Mouse (Mus musculus) neural tube, embryonic 13.5 days (tissue): ENCODE results near the gene Cbfa2t2. TPM values are rescaled to one million over a fixed set of nuclear protein-coding genes. Genes with fewer than 3 reads are reported as not detected.
A peak's percentile ranks its signal among the peaks of the same experiment; 100 is the strongest.

ENCODE experiments used
- ATAC-seq: fragments of 200-750 bp; cut with Nextera tagmentation; 2 replicates; pipeline ENCODE4 v1.8.0; 2017; ENCODE audit warnings: low read depth, mild to moderate bottlenecking, moderate TSS enrichment, moderate library complexity
- H3K27ac ChIP-seq: fragments of 300-500 bp; sonication (generic); replicated peaks from 2 replicates; pipeline ENCODE4 v1.5.1; 2015; ENCODE audit warnings: moderate library complexity, mild to moderate bottlenecking, inconsistent platforms
- H3K27me3 ChIP-seq: fragments of 300-500 bp; sonication (generic); 2 replicates; pipeline ENCODE4 v1.6.1; 2015; ENCODE audit warnings: mild to moderate bottlenecking, inconsistent platforms
- H3K36me3 ChIP-seq: fragments of 300-500 bp; sonication (generic); 2 replicates; pipeline ENCODE4 v1.6.1; 2015; ENCODE audit warnings: mild to moderate bottlenecking, inconsistent platforms
- H3K4me1 ChIP-seq: fragments of 300-500 bp; sonication (generic); replicated peaks from 2 replicates; pipeline ENCODE4 v1.6.1; 2015; ENCODE audit warnings: inconsistent platforms
- H3K4me2 ChIP-seq: fragments of 300-500 bp; sonication (generic); 2 replicates; pipeline ENCODE4 v1.6.1; 2015; ENCODE audit warnings: inconsistent platforms, mild to moderate bottlenecking, moderate library complexity
- H3K4me3 ChIP-seq: fragments of 300-500 bp; sonication (generic); 2 replicates; pipeline ENCODE4 v1.5.1; 2015; ENCODE audit warnings: mild to moderate bottlenecking, inconsistent platforms
- H3K9ac ChIP-seq: fragments of 300-500 bp; sonication (generic); 2 replicates; pipeline ENCODE4 v1.6.1; 2015; ENCODE audit warnings: moderate library complexity, mild to moderate bottlenecking, inconsistent platforms
- H3K9me3 ChIP-seq: fragments of 300-500 bp; sonication (generic); 2 replicates; pipeline ENCODE4 v1.6.1; 2016; ENCODE audit warnings: inconsistent platforms
- WGBS: fragments of 180-500 bp; shearing (Covaris S2); methylation state at CpG from one replicate; pipeline ENCODE4 v1.1.7; 2015; 5-methylcytosine and 5-hydroxymethylcytosine counted together
- polyA plus RNA-seq: library from polyadenylated mRNA; unstranded; fragments of >200 nt; fragmentation: Nextera tagmentation; extraction: Ambion mirVana; gene quantifications from 2 replicates; pipeline ENCODE4 v1.2.1, GENCODE M21; 2015

Cbfa2t2 gene
- 49.4 and 50.8 TPM in 2 replicates for polyA plus RNA-seq

- Histone ChIP-seq H3K9me3 (no peaks in the 10 kb centered on the region), H3K36me3 (no peaks in the 10 kb centered on the region), H3K4me3 (peak within 1 kb of the TSS; percentile 94), H3K4me2 (peak within 1 kb of the TSS; percentile 70), H3K4me1 (peaks cover 35% of the 10 kb centered on the region), H3K9ac (peak within 1 kb of the TSS; percentile 96), H3K27ac (peak within 1 kb of the TSS; percentile 96), H3K27me3 (no peaks in the 10 kb centered on the region)
- WGBS, result under 1% methylated on average over 58 of the region's 70 CpGs
- peak; percentile 86 for ATAC-seq
Observed at GRCm38 (mm10) chr2:154436458-154437190, at the start of gene Cbfa2t2. TSS of gene Cbfa2t2 (plus strand) at chr2:154436481.

- Histone ChIP-seq H3K4me1 (no peaks in the 10 kb centered on the region; the same call in 1 of the 2 replicates), H3K27ac (no peak overlapping the region), H3K27me3 (no peaks in the 10 kb centered on the region), H3K4me3 (no peak overlapping the region), H3K36me3 (no peaks in the 10 kb centered on the region), H3K9me3 (no peaks in the 10 kb centered on the region), H3K4me2 (no peak overlapping the region), H3K9ac (no peak overlapping the region)
- 87% methylated on average over 11 of the region's 11 CpGs for WGBS
- ATAC-seq, result no peak
Observed at GRCm38 (mm10) chr2:154390180-154390964, 45.9 kb upstream of the Cbfa2t2 start.

GRCm38 (mm10) chr2:154394602-154395001, 41.7 kb upstream of the Cbfa2t2 start:
- WGBS, result 79% methylated on average over 3 of the region's 3 CpGs
- no peak for ATAC-seq
- no peak overlapping the region for H3K4me2 ChIP-seq
- H3K9me3 ChIP-seq, result no peaks in the 10 kb centered on the region
- no peaks in the 10 kb centered on the region for H3K36me3 ChIP-seq
- H3K4me1 ChIP-seq, result no peaks in the 10 kb centered on the region; the same call in 1 of the 2 replicates
- no peak overlapping the region for H3K9ac ChIP-seq
- H3K27ac ChIP-seq, result no peak overlapping the region
- no peak overlapping the region for H3K4me3 ChIP-seq
- no peaks in the 10 kb centered on the region for H3K27me3 ChIP-seq

GRCm38 (mm10) chr2:154396529-154396928, 39.8 kb upstream of the Cbfa2t2 start:
- WGBS, result 91% methylated on average over 2 of the region's 2 CpGs
- Histone ChIP-seq H3K9me3 (no peaks in the 10 kb centered on the region), H3K4me1 (no peaks in the 10 kb centered on the region), H3K27me3 (no peaks in the 10 kb centered on the region), H3K27ac (no peak overlapping the region), H3K36me3 (no peaks in the 10 kb centered on the region), H3K4me2 (no peak overlapping the region), H3K4me3 (no peak overlapping the region), H3K9ac (no peak overlapping the region)
- no peak for ATAC-seq

- Histone ChIP-seq H3K27ac (no peak overlapping the region), H3K9me3 (no peaks in the 10 kb centered on the region), H3K27me3 (no peaks in the 10 kb centered on the region), H3K4me1 (peaks cover 8% of the 10 kb centered on the region), H3K4me2 (no peak overlapping the region), H3K36me3 (no peaks in the 10 kb centered on the region), H3K9ac (no peak overlapping the region), H3K4me3 (no peak overlapping the region)
- 93% methylated on average over 7 of the region's 7 CpGs for whole genome bisulfite sequencing
- no peak for ATAC-seq
Observed at GRCm38 (mm10) chr2:154398267-154398666, 38.0 kb upstream of the Cbfa2t2 start.

DNA sequence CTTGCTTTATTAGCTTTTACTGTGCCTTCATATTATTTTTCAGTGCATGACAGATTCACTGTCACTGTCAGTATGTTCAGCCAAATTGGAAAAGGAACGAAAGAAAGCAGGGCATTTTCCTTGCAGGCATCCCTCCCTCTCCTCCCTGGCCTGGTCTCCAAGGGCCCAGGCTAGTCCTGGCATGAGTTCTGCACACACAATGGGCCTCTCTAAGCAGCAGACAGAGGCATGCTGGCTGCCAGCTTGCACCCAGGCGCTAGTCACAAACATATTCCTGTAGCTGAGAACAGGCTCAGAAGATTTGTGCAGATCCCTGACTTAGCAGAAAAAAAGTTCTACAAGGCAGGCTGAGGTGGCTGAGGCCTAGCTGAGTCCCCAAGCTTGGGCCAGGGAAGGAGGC, 37.0 kb upstream of the Cbfa2t2 start:
- WGBS, result 73% methylated on average over 2 of the region's 2 CpGs
- no peaks in the 10 kb centered on the region for H3K9me3 ChIP-seq
- no peaks in the 10 kb centered on the region for H3K27me3 ChIP-seq
- no peak for ATAC-seq
- no peak overlapping the region for H3K9ac ChIP-seq
- no peak overlapping the region for H3K4me2 ChIP-seq
- peaks cover 14% of the 10 kb centered on the region for H3K4me1 ChIP-seq
- H3K27ac ChIP-seq, result peak overlapping the region; percentile 29; the same call in 1 of the 2 replicates
- H3K36me3 ChIP-seq, result no peaks in the 10 kb centered on the region
- no peak overlapping the region for H3K4me3 ChIP-seq

- ATAC-seq, result no peak
- Histone ChIP-seq H3K4me2 (no peak overlapping the region), H3K9me3 (no peaks in the 10 kb centered on the region), H3K27me3 (peaks cover 3% of the 10 kb centered on the region; the same call in 1 of the 2 replicates), H3K9ac (no peak overlapping the region), H3K4me1 (peaks cover 35% of the 10 kb centered on the region), H3K36me3 (no peaks in the 10 kb centered on the region), H3K27ac (no peak overlapping the region), H3K4me3 (no peak overlapping the region)
- WGBS, result 48% methylated on average over 1 of the region's 1 CpGs
Observed at GRCm38 (mm10) chr2:154401976-154402375, 34.3 kb upstream of the Cbfa2t2 start.

GRCm38 (mm10) chr2:154402811-154403210, 33.5 kb upstream of the Cbfa2t2 start:
- H3K4me3 ChIP-seq, result no peak overlapping the region
- no peaks in the 10 kb centered on the region for H3K9me3 ChIP-seq
- no peaks in the 10 kb centered on the region for H3K36me3 ChIP-seq
- peak; percentile 52; the same call in 1 of the 2 replicates for ATAC-seq
- no peak overlapping the region for H3K9ac ChIP-seq
- WGBS, result 21% methylated on average over 7 of the region's 7 CpGs
- H3K4me1 ChIP-seq, result peaks cover 41% of the 10 kb centered on the region
- H3K27me3 ChIP-seq, result peaks cover 7% of the 10 kb centered on the region; the same call in 1 of the 2 replicates
- peak overlapping the region; percentile 46 for H3K27ac ChIP-seq
- H3K4me2 ChIP-seq, result no peak overlapping the region

DNA sequence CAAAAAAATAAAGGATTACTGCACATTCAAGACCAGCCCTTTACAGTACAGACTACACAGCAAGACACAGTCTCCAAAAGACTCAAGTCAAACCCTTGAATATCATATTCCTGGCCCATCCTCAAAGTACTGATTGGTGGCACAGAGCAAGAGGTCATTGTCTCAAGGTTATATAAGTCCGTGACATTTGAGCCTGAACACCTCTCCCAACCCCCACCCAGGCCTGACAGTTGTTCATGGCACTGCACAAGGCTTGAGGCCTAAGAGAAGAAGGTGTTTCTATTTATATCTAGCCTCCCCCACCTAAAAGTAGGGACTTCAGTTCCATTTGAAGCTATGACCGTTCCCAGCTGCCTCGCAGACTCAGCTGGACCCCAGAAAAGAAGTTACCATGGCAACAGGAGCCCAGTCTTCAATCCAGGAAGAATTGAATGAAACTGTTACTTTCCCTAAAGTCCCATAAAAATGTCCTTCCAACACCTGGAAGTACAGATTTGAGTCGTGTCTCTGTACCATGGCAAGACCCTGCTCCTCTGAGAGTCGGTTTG, 30.8 kb upstream of the Cbfa2t2 start:
- no peak for ATAC-seq
- no peak overlapping the region for H3K9ac ChIP-seq
- 53% methylated on average over 5 of the region's 5 CpGs for WGBS

GRCm38 (mm10) chr2:154407063-154407642, 29.1 kb upstream of the Cbfa2t2 start:
- peaks cover 46% of the 10 kb centered on the region for H3K4me1 ChIP-seq
- peak overlapping the region; percentile 33; the same call in 1 of the 2 replicates for H3K27ac ChIP-seq
- H3K9ac ChIP-seq, result peak overlapping the region; percentile 78
- no peaks in the 10 kb centered on the region for H3K9me3 ChIP-seq
- H3K4me2 ChIP-seq, result peak overlapping the region; percentile 72
- 31% methylated on average over 11 of the region's 11 CpGs for WGBS
- no peak for ATAC-seq
- no peaks in the 10 kb centered on the region for H3K36me3 ChIP-seq
- peak overlapping the region; percentile 68 for H3K4me3 ChIP-seq
- H3K27me3 ChIP-seq, result peaks cover 29% of the 10 kb centered on the region

More for the DNA sequence above, 30.8 kb upstream of the Cbfa2t2 start:
- peaks cover 46% of the 10 kb centered on the region for H3K4me1 ChIP-seq
- H3K9me3 ChIP-seq, result no peaks in the 10 kb centered on the region
- no peak overlapping the region for H3K4me3 ChIP-seq
- no peak overlapping the region for H3K4me2 ChIP-seq
- no peak overlapping the region for H3K27ac ChIP-seq
- no peaks in the 10 kb centered on the region for H3K36me3 ChIP-seq
- H3K27me3 ChIP-seq, result peaks cover 22% of the 10 kb centered on the region

GRCm38 (mm10) chr2:154407643-154408445, 28.4 kb upstream of the Cbfa2t2 start, which contains the start of gene Snta1:
TSS of gene Snta1 (minus strand) at chr2:154408099.
- Histone ChIP-seq H3K4me1 (peaks cover 42% of the 10 kb centered on the region), H3K27me3 (peaks cover 29% of the 10 kb centered on the region), H3K36me3 (no peaks in the 10 kb centered on the region), H3K4me2 (peak within 1 kb of the TSS; percentile 72), H3K4me3 (peak within 1 kb of the TSS; percentile 68), H3K9me3 (no peaks in the 10 kb centered on the region), H3K27ac (peak within 1 kb of the TSS; percentile 33; the same call in 1 of the 2 replicates), H3K9ac (peak within 1 kb of the TSS; percentile 78)
- peak; percentile 81 for ATAC-seq
- 1% methylated on average over 84 of the region's 84 CpGs for WGBS
